Mouse (Mus musculus) forebrain, embryonic 11.5 days (tissue): ENCODE results near the gene Rnf114. TPM values are rescaled to one million over a fixed set of nuclear protein-coding genes. Genes with fewer than 3 reads are reported as not detected.

Source experiments
- ATAC-seq: fragments of 200-750 bp; cut with Nextera tagmentation; replicated peaks from 2 replicates; pipeline ENCODE4 v1.8.0; 2017; ENCODE audit warnings: moderate TSS enrichment; ENCODE audit not compliant: low FRiP score
- DNase-seq: peaks from one replicate; pipeline ENCODE4 v3.0.0-alpha.2; 2017; ENCODE audit warnings: low spot score
- H3K27ac ChIP-seq: fragments of 300-500 bp; sonication (generic); 2 replicates; pipeline ENCODE4 v1.5.1; 2014; ENCODE audit warnings: low read depth, low read length
- H3K27me3 ChIP-seq: fragments of 300-500 bp; sonication (generic); 2 replicates; pipeline ENCODE4 v1.6.1; 2014; ENCODE audit warnings: mild to moderate bottlenecking, low read length, mixed read lengths; ENCODE audit not compliant: control insufficient read depth, insufficient read depth
- H3K36me3 ChIP-seq: fragments of 300-500 bp; sonication (generic); 2 replicates; pipeline ENCODE4 v1.6.1; 2014; ENCODE audit warnings: mild to moderate bottlenecking, low read length, moderate library complexity, mixed read lengths; ENCODE audit not compliant: control insufficient read depth, insufficient read depth
- H3K4me1 ChIP-seq: fragments of 300-500 bp; sonication (generic); replicated peaks from 2 replicates; pipeline ENCODE4 v1.6.1; 2014; ENCODE audit warnings: low read length, mixed read lengths; ENCODE audit not compliant: control insufficient read depth, insufficient read depth
- H3K4me2 ChIP-seq: fragments of 300-500 bp; sonication (generic); 2 replicates; pipeline ENCODE4 v1.6.1; 2014; ENCODE audit warnings: low read depth, mild to moderate bottlenecking, low read length, moderate library complexity, mixed read lengths; ENCODE audit not compliant: severe bottlenecking
- H3K4me3 ChIP-seq: fragments of 300-500 bp; sonication (generic); 2 replicates; pipeline ENCODE4 v1.5.1; 2014; ENCODE audit warnings: low read depth, low read length
- H3K9ac ChIP-seq: fragments of 300-500 bp; sonication (generic); 2 replicates; pipeline ENCODE4 v1.6.1; 2014; ENCODE audit warnings: low read length
- H3K9me3 ChIP-seq: fragments of 300-500 bp; sonication (generic); 2 replicates; pipeline ENCODE4 v1.6.1; 2016; ENCODE audit warnings: low read length, mixed read lengths; ENCODE audit not compliant: control insufficient read depth
- WGBS: fragments of 180-500 bp; shearing (Covaris S2); extraction: QIAGEN DNeasy Blood & Tissue Kit; methylation state at CpG from one replicate; pipeline ENCODE4 v1.1.7; 2014; 5-methylcytosine and 5-hydroxymethylcytosine counted together
- polyA plus RNA-seq: library from polyadenylated mRNA; unstranded; fragments of >200 nt; fragmentation: Nextera tagmentation; extraction: Ambion mirVana; gene quantifications from 2 replicates; pipeline ENCODE4 v1.2.1, GENCODE M21; 2014

The Rnf114 gene
- polyA plus RNA-seq, 1 experiment from 2014 or later = 133 TPM

DNA sequence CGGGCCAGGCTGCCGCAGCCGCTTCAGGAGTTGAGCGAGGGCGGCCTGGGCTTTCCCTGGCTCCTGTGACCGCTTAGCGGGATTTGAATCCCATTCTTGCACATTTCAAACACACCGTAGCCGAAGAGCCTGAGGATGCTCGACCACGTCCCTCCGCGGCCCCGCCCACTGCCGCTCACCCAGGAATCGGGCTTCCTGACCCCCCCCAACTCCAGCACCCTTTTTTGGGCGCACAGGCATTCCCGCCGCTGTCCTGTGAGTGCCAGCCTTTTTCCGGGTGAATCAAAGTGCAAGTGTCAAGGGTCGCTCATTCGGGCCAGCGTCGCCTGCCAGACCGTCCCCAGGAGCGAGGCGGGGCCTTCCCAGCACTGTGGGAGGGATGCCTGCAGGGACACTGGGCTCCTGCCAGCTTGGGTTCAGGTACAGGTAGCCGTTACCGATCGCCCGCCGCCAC, 11.5 kb downstream of the Rnf114 start:
- DNase-seq (peak; percentile 68), ATAC-seq (peak; percentile 23)
- under 1% methylated on average over 32 of the region's 32 CpGs for whole genome bisulfite sequencing

DNA sequence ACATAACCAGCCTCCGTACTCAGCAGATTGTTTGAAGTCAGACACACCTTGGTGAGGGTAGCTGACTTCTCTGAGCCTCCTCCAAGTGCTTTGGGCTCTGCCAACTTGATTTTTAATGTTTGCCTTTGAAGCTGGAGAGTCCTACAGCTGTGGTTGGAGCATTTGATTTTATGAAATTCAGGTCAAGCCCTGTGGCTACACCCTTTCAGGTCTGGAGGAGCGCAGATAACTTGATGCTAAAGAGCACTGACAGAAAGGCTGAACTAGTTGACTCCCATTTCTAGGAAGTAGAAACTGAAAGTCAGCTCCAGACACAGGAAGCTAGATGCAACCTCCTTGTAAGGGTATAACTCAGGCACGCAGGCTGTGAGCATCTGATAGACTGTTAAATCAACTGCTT, 12.7 kb downstream of the Rnf114 start:
- Histone ChIP-seq H3K4me3 (no peak overlapping the region), H3K9me3 (no peaks in the 10 kb centered on the region), H3K4me1 (peaks cover 16% of the 10 kb centered on the region), H3K4me2 (no peak overlapping the region), H3K27me3 (no peaks in the 10 kb centered on the region), H3K27ac (no peak overlapping the region), H3K36me3 (no peaks in the 10 kb centered on the region; the same call in 1 of the 2 replicates), H3K9ac (no peak overlapping the region)
- 91% methylated on average over 3 of the region's 3 CpGs for WGBS
- DNase-seq (no peak), ATAC-seq (no peak)

More for the DNA sequence above, 11.5 kb downstream of the Rnf114 start:
- Histone ChIP-seq H3K27me3 (no peaks in the 10 kb centered on the region), H3K4me3 (peak overlapping the region; percentile 97), H3K9me3 (no peaks in the 10 kb centered on the region), H3K4me1 (peaks cover 16% of the 10 kb centered on the region), H3K9ac (peak overlapping the region; percentile 95), H3K4me2 (peak overlapping the region; percentile 72), H3K27ac (no peak overlapping the region), H3K36me3 (no peaks in the 10 kb centered on the region; the same call in 1 of the 2 replicates)

DNA sequence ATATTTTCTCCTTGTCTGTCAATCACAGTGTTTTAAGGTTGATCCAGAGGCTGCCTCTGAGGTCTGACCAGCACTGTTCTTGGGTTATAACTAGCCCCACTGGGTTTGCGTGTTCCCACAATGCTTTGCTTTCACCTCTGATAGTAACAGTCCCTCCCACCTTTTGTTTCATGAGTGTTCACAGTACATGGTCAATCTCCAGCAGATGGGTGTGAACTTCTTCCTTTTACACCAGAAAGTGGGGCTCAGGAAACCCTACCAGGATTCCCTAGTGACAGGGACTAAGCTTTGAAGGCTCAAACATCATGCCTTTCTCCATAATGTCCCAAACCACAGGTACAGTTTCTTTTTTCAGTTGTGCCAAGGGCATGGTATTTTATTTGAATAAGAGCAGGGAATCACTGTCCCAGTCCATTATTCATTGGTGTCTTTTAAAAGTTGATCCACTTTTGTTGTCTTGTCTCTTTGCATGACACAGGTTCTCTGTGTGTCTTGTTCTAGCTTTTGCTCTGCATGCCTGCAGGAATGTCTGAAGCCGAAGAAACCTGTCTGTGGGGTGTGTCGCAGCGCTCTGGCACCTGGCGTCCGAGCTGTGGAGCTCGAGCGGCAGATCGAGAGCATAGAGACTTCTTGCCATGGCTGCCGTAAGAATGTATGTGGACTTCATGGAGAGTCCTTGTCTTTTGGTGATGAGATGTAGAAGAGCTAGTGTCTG, 14.3 kb downstream of the Rnf114 start:
- H3K36me3 ChIP-seq = peaks cover under 1% of the 10 kb centered on the region; the same call in 1 of the 2 replicates
- no peaks in the 10 kb centered on the region for H3K27me3 ChIP-seq
- 97% methylated on average over 10 of the region's 10 CpGs for WGBS
- H3K4me2 ChIP-seq = no peak overlapping the region
- H3K9ac ChIP-seq = no peak overlapping the region
- no peak overlapping the region for H3K27ac ChIP-seq
- no peak for ATAC-seq
- no peak overlapping the region for H3K4me3 ChIP-seq
- no peak for DNase-seq
- peaks cover 16% of the 10 kb centered on the region for H3K4me1 ChIP-seq
- H3K9me3 ChIP-seq = no peaks in the 10 kb centered on the region

DNA sequence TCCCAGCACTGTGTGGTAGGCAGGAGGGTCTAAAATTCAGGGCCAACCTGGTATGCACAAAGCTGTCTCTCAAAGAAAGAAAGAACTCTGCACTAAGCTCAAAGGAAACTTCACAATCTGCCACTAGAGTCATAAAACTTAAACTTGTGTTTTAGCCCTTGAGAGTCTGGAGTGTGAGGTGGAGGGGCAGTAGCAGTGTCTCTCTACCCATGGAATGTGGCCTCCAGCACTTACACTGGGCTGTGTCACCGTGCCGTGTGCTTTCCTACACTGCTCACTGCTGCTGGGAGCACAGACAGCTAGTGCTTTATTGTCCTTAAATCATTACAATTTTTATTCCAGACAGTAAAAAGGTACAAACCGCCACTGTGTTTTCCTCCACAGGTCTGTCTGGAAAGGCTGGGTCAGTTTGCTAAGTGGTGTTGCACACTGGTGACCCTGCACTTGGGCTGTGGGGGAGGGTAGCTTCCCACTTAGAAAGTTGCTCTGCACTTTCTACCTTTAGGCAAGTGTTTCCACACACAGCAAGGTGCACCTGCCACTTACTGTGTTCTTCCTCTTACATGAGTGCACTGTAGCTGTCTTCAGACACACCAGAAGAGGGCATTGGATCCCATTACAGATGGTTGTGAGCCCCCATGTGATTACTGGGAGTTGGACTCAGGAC, 15.4 kb downstream of the Rnf114 start:
- 94% methylated on average over 3 of the region's 3 CpGs for WGBS
- H3K27me3 ChIP-seq = no peaks in the 10 kb centered on the region
- H3K27ac ChIP-seq = no peak overlapping the region
- ATAC-seq (no peak), DNase-seq (no peak)
- peaks cover 16% of the 10 kb centered on the region for H3K4me1 ChIP-seq
- no peak overlapping the region for H3K4me2 ChIP-seq
- no peaks in the 10 kb centered on the region for H3K9me3 ChIP-seq
- H3K36me3 ChIP-seq = peaks cover 10% of the 10 kb centered on the region; the same call in 1 of the 2 replicates
- no peak overlapping the region for H3K9ac ChIP-seq
- no peak overlapping the region for H3K4me3 ChIP-seq

DNA sequence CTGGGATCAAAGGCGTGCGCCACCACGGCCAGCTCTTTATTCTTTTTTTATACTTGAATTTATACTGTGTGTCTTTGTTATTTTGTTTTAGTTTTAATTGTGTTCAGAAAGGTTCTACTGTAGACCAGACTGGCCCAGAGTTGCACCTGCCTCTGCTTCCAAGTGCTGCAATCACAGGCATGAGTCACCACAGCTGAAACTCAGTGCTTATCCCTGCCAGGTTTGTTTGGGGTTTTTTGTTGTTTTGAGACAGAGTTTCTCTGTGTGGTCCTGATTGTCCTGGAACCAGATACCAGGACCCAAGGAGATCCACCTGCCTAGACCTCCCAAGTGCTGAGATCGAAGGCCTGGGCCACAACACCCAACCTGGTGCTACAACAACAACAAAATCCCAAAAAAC, 16.1 kb downstream of the Rnf114 start:
- Histone ChIP-seq H3K27ac (no peak overlapping the region), H3K4me3 (no peak overlapping the region), H3K9me3 (no peaks in the 10 kb centered on the region), H3K4me1 (peaks cover 12% of the 10 kb centered on the region), H3K27me3 (no peaks in the 10 kb centered on the region), H3K4me2 (no peak overlapping the region), H3K9ac (no peak overlapping the region), H3K36me3 (peaks cover 14% of the 10 kb centered on the region)
- ATAC-seq (no peak), DNase-seq (no peak)
- 97% methylated on average over 4 of the region's 4 CpGs for WGBS

DNA sequence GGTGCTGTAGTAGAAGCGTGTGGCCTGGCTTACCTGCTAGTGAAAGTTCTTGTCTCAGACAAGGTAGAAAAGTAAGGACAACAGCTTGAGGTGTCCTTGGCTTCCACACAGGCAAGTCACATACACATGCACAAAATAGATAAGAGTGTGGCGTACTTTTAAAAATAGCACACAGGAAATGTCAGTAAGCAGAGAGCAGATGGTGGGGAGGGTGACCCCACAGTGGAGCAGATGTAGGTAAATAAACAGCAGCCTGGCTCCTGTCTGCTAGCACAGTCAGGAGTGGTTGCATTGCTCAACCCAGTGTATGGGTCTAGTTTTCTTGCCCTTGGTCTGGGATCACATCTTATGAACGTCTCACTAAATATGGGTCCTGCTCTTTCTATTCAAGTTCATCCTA, 18.0 kb downstream of the Rnf114 start:
- Histone ChIP-seq H3K27ac (no peak overlapping the region), H3K4me3 (no peak overlapping the region), H3K4me1 (peaks cover 2% of the 10 kb centered on the region), H3K4me2 (no peak overlapping the region), H3K36me3 (peaks cover 24% of the 10 kb centered on the region), H3K9me3 (no peaks in the 10 kb centered on the region), H3K27me3 (no peaks in the 10 kb centered on the region), H3K9ac (no peak overlapping the region)
- 93% methylated on average over 3 of the region's 3 CpGs for WGBS
- DNase-seq (no peak), ATAC-seq (no peak)

DNA sequence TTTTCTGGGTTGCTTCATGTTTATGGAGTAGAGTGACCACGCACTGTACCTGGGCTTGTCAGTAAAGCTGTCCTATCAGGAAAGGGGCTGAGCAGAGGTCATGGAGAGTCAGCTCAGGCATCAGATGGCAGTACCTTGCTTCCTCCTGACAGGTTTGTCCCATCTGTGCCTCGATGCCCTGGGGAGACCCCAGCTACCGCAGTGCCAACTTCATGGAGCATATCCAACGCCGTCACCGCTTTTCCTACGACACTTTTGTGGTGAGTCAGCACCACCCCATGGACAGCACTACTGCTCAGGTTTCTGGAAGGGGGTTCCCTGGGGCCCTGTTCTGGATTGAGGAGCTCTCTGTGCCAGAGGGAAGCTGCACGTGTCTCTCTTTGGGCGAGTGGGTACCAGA, 19.9 kb downstream of the Rnf114 start:
- no peaks in the 10 kb centered on the region for H3K4me1 ChIP-seq

DNA sequence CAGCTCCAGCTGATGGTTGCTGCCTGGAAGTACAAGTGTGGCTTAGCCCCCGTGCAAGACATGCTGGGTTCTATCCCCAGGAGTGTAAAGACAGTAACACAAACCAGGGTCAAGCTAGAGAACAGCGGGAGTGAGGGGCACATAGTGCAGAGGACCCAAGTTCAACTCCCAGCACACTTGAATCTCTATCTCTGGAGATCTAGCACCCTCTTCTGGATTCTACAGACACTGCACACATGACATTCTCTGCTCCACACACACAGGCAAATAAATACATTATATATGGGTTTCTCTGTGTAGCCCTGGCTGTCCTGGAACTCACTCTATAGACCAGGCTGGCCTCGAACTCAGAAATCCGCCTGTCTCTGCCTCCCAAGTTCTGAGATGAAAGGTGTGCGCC, 20.5 kb downstream of the Rnf114 start:
- H3K9ac ChIP-seq = no peak overlapping the region
- 91% methylated on average over 5 of the region's 5 CpGs for WGBS
- H3K27me3 ChIP-seq = no peaks in the 10 kb centered on the region
- DNase-seq (no peak), ATAC-seq (no peak)
- no peak overlapping the region for H3K27ac ChIP-seq
- H3K4me2 ChIP-seq = no peak overlapping the region
- no peaks in the 10 kb centered on the region for H3K9me3 ChIP-seq
- H3K36me3 ChIP-seq = peaks cover 24% of the 10 kb centered on the region
- no peaks in the 10 kb centered on the region for H3K4me1 ChIP-seq
- H3K4me3 ChIP-seq = no peak overlapping the region

More for the DNA sequence above, 19.9 kb downstream of the Rnf114 start:
- Histone ChIP-seq H3K9me3 (no peaks in the 10 kb centered on the region), H3K4me3 (no peak overlapping the region), H3K9ac (no peak overlapping the region), H3K27ac (no peak overlapping the region), H3K27me3 (no peaks in the 10 kb centered on the region), H3K36me3 (peaks cover 24% of the 10 kb centered on the region), H3K4me2 (no peak overlapping the region)
- ATAC-seq (no peak), DNase-seq (no peak)
- 93% methylated on average over 9 of the region's 9 CpGs for WGBS
